Mouse (Mus musculus) C2C12 (cell line): ENCODE data around the gene Kbtbd8. TPM values are rescaled to one million over a fixed set of nuclear protein-coding genes. Genes with fewer than 3 reads are reported as not detected.
A peak's percentile ranks its signal among the peaks of the same experiment; 100 is the strongest.

Experiments
- H3K27me3 ChIP-seq: one replicate; pipeline ENCODE4 v1.6.1; 2011; ENCODE audit not compliant: control insufficient read depth, insufficient read depth, insufficient read length
- H3K36me3 ChIP-seq: one replicate; pipeline ENCODE4 v1.6.1; 2011; ENCODE audit not compliant: control insufficient read depth, insufficient read depth
- H3K4me3 ChIP-seq: one replicate; pipeline ENCODE4 v1.5.1; 2011; ENCODE audit warnings: mild to moderate bottlenecking, control low read depth; ENCODE audit not compliant: poor library complexity, insufficient read depth, severe bottlenecking
- H3K79me2 ChIP-seq: one replicate; pipeline ENCODE4 v1.6.1; 2011; ENCODE audit not compliant: control insufficient read depth, insufficient read depth
- H3K79me3 ChIP-seq: one replicate; pipeline ENCODE4 v1.6.1; 2011; ENCODE audit warnings: low read depth, control low read depth
- H3ac ChIP-seq: one replicate; pipeline ENCODE3; 2011; ENCODE audit warnings: low read depth; ENCODE audit not compliant: control insufficient read depth, insufficient read length
- CEBPB ChIP-seq: IDR thresholded peaks from one replicate; pipeline ENCODE4 v1.6.1; 2011; ENCODE audit warnings: low read depth, mild to moderate bottlenecking, control low read depth, moderate library complexity
- CTCF ChIP-seq: IDR thresholded peaks from one replicate; pipeline ENCODE4 v1.5.1; 2011; ENCODE audit not compliant: control insufficient read depth, insufficient read depth, insufficient read length
- FOSL1 ChIP-seq: IDR thresholded peaks from one replicate; pipeline ENCODE4 v1.8.0; 2011; ENCODE audit warnings: mild to moderate bottlenecking, low read length; ENCODE audit not compliant: poor library complexity, insufficient read depth, severe bottlenecking
- MAX ChIP-seq: IDR thresholded peaks from one replicate; pipeline ENCODE4 v1.6.1; 2011; ENCODE audit warnings: mild to moderate bottlenecking, control low read depth
- MYOD1 ChIP-seq: IDR thresholded peaks from one replicate; pipeline ENCODE4 v1.6.1; 2011; ENCODE audit warnings: low read depth; ENCODE audit not compliant: control insufficient read depth, insufficient read length
- MYOG ChIP-seq: IDR thresholded peaks from one replicate; pipeline ENCODE4 v1.6.1; 2011; ENCODE audit not compliant: control insufficient read depth, insufficient read length; ENCODE audit errors: extremely low read depth
- USF1 ChIP-seq: IDR thresholded peaks from one replicate; pipeline ENCODE4 v1.6.1; 2011; ENCODE audit warnings: low read depth, mild to moderate bottlenecking, control low read depth, moderate library complexity
- polyA plus RNA-seq: library from polyadenylated mRNA; unstranded; fragments of >200 nt; fragmentation: generic; extraction: Trizol; gene quantifications from one replicate; pipeline ENCODE4 v1.2.1, GENCODE M21; 2012; ENCODE audit warnings: missing spikeins

Gene Kbtbd8
- polyA plus RNA-seq, 1 experiment, result 0.51 TPM

- Histone ChIP-seq H3K4me3 (no peak overlapping the region), H3ac (no peak overlapping the region), H3K79me3 (no peaks in the 10 kb centered on the region), H3K79me2 (no peaks in the 10 kb centered on the region), H3K27me3 (peaks cover 6% of the 10 kb centered on the region), H3K36me3 (no peaks in the 10 kb centered on the region)
- TF ChIP-seq USF1 (no peak), MAX (no peak), MYOD1 (no peak), MYOG (no peak), FOSL1 (no peak), CEBPB (no peak), CTCF (peak; percentile 85)
Measured at GRCm38 (mm10) chr6:95098366-95099109, 18.5 kb upstream of the Kbtbd8 start.

- H3K4me3 ChIP-seq, result no peak overlapping the region
- H3K79me2 ChIP-seq, result no peaks in the 10 kb centered on the region
- TF ChIP-seq MYOG (no peak), CTCF (no peak), MAX (no peak), FOSL1 (no peak), MYOD1 (no peak), CEBPB (no peak), USF1 (no peak)
- H3K79me3 ChIP-seq, result no peaks in the 10 kb centered on the region
- peaks cover 10% of the 10 kb centered on the region for H3K27me3 ChIP-seq
- H3ac ChIP-seq, result no peak overlapping the region
- H3K36me3 ChIP-seq, result no peaks in the 10 kb centered on the region
Measured at GRCm38 (mm10) chr6:95103706-95104105, 13.3 kb upstream of the Kbtbd8 start.

GRCm38 (mm10) chr6:95108437-95108836 lies 8.6 kb upstream of the Kbtbd8 start:
- peaks cover 4% of the 10 kb centered on the region for H3K27me3 ChIP-seq
- no peak overlapping the region for H3K4me3 ChIP-seq
- H3K36me3 ChIP-seq, result no peaks in the 10 kb centered on the region
- H3ac ChIP-seq, result no peak overlapping the region
- H3K79me3 ChIP-seq, result no peaks in the 10 kb centered on the region
- no peaks in the 10 kb centered on the region for H3K79me2 ChIP-seq
- TF ChIP-seq CEBPB, result no peak
- TF ChIP-seq USF1, result no peak
- TF ChIP-seq MYOD1, result no peak
- no peak for TF ChIP-seq MAX
- no peak for TF ChIP-seq FOSL1
- TF ChIP-seq MYOG, result no peak
- TF ChIP-seq CTCF, result no peak

GRCm38 (mm10) chr6:95109691-95110450 lies 7.2 kb upstream of the Kbtbd8 start:
- H3K27me3 ChIP-seq, result peaks cover 4% of the 10 kb centered on the region
- H3ac ChIP-seq, result no peak overlapping the region
- H3K4me3 ChIP-seq, result no peak overlapping the region
- TF ChIP-seq CTCF, result no peak
- H3K79me2 ChIP-seq, result no peaks in the 10 kb centered on the region
- no peaks in the 10 kb centered on the region for H3K36me3 ChIP-seq
- H3K79me3 ChIP-seq, result no peaks in the 10 kb centered on the region

GRCm38 (mm10) chr6:95112015-95112414 lies 5.0 kb upstream of the Kbtbd8 start:
- H3ac ChIP-seq, result no peak overlapping the region
- H3K4me3 ChIP-seq, result no peak overlapping the region
- TF ChIP-seq CEBPB (no peak), FOSL1 (no peak), MAX (no peak), CTCF (no peak), MYOD1 (no peak), MYOG (no peak), USF1 (no peak)
- no peaks in the 10 kb centered on the region for H3K79me3 ChIP-seq
- no peaks in the 10 kb centered on the region for H3K79me2 ChIP-seq
- no peaks in the 10 kb centered on the region for H3K27me3 ChIP-seq
- no peaks in the 10 kb centered on the region for H3K36me3 ChIP-seq

GRCm38 (mm10) chr6:95116513-95116912 lies 527 bp upstream of the Kbtbd8 start:
- no peaks in the 10 kb centered on the region for H3K79me3 ChIP-seq
- no peaks in the 10 kb centered on the region for H3K27me3 ChIP-seq
- peaks cover under 1% of the 10 kb centered on the region for H3K36me3 ChIP-seq
- H3K4me3 ChIP-seq, result no peak overlapping the region
- no peaks in the 10 kb centered on the region for H3K79me2 ChIP-seq
- no peak for TF ChIP-seq MAX
- TF ChIP-seq FOSL1, result no peak
- TF ChIP-seq CTCF, result no peak
- TF ChIP-seq MYOD1, result no peak
- no peak for TF ChIP-seq MYOG
- no peak for TF ChIP-seq USF1
- TF ChIP-seq CEBPB, result no peak
- H3ac ChIP-seq, result no peak overlapping the region
